Mouse (Mus musculus) spleen, postnatal 4 days (tissue): ENCODE data around the gene Arfgap2.

ENCODE experiments used
- DNase-seq, 2 experiments: peaks; one replicate each; pipeline ENCODE4 v3.0.0; 2022; ENCODE audit warnings: low spot score in 2 of 2

Gene Arfgap2

DNA sequence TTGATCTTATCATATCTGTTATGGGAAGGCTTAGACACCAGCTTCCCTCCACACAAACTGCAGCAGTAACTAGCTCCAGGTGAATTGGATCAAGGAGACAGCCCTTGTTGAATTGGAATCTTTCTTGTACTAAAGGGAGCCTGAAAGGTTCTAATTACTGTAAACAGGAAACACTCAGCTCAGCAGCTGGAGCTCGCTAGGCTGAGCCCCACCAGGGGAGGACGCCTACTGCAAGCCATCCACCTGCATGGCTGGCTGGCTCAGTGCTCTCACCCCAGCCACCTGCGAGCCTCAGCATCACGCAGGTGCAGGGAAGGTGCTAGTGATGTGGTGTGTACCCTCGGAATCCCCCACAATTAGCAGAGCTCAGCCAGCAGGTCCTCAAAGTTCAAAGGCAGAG is 43.9 kb downstream of the Arfgap2 start:
- no peak for DNase-seq

DNA sequence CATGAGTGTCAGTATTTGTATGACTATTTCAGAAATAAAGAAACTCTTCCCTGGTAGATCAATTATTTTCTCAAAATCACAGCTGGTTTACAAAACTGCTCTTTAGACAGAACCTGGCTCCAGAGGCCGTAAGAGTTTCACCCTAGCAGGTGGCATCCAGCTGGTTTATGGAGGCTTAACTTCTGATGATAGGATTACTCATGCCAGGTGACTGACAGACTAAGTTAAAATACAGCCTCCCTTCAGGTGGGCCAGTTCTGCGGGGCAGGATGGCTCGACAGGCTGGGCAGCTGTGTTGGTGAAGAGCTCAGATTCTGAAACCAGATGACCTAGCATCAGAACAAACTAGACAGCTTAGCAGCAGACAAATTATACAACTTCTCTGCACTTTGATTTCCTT is 44.8 kb downstream of the Arfgap2 start:
- DNase-seq: no peak

DNA sequence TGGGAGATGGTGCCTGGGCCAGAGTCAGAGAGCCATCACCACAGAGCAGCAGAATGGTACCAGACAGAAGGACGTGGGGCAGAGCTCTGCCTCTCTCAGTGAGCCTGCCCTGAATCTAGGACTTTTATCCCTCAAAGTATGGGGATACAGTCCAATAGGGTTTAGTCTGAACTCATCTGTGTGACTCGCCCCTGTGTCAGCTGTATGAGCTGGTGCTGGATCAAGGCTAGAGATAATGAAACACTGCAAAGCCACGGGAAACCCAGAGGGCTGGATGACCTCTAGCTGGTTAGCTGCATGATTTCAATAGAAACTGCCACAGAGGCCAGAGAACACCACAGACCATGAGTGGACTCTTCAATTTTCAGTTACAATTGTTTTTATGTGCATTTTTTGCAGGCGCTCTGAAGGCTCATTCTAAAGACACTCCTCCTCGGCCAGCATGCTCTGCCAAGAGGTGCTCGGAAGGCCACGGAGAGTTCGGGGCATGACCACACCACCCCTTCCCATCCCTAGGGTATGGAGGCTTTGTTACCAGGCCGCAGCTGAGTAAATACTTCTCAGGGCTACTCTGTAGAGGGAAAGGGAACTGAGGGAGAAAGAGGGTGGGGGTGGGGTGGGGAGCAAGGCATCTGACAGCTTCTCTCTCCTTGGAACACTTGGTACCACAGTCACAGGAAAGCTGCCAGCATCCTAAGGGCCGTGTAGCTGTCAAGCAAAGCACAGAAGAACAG is 48.0 kb downstream of the Arfgap2 start:
- no peak for DNase-seq

DNA sequence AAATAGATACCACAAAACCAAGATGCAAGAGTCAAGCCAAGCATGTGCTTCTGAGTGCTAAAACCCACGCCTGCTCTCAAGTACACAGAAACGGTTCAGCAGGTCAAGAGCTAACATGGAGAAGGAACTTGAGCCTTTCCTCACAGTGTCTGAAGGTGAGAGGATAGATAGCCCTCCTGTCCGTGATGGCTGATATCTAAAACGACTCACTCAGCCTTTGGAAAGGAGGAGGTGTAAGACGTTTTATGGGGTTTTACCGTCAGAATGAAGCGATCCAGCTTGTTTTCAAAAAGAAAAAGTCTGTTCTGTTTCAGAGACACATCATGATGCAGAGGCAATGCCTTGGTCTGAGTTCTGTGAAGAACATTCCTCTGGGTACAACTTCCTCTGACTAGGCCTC is 49.4 kb downstream of the Arfgap2 start:
- no peak for DNase-seq

DNA sequence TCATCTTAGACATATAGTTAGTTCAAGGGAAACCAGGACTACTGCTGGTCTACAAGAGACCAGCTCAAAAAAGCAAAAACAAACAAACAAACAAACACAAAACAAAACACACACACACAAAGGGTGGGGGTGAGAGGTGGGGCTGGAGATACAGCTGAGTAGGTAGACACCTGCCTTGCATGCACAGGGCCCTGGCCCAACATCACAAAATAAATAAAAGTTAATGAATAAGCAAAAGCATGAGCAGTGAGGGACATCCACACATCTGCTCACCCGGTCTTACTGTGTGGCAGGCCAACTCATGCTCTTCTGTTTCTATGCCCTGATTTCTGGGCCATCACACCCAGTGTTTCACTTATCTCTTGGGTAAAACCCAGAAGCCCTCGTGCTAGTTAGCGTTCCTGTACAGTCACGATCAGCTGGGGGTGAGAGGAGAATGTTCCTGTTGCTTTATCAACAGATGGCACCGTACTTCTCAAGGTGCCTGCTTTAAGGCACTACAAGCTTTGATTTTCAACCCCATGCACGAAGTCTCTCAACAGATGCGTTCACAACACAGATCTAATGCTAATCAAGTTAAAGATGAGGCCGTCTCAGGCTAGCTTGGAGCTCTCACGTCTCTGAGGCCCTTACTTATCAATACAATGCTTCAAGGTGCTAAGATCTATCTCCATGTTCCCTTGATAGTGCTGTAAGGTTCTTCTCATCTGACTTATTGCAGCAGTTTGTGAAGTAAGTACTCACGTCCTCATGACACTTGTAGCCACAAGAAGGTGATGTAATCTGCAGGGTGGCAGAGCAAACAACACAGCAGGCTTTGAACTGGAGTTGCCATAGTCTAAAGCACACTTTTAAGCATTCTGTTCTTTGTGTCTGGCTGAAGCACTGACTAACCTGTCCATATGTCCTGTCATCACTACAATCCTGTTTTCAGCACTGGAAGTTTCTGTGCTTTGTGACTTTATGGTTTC is 56.1 kb downstream of the Arfgap2 start:
- no peak for DNase-seq

DNA sequence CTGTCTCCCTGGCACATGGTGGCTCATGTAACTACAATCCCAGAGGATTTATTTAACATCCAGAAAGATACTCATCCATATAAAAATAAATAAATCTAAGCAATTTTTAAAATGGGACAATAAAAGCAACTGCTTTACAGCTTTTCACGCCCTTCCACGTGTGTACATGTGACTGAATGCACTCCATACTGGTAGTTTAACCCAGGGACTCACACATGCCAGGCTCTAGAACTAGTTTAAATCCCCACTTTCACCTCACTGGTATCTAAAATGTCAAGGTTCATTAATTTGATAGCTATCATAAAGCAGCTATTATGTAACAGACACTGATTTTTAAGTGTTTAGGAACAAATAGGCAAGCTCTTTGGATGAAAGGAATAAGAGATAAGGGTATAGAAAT is 57.1 kb downstream of the Arfgap2 start:
- DNase-seq: no peak

DNA sequence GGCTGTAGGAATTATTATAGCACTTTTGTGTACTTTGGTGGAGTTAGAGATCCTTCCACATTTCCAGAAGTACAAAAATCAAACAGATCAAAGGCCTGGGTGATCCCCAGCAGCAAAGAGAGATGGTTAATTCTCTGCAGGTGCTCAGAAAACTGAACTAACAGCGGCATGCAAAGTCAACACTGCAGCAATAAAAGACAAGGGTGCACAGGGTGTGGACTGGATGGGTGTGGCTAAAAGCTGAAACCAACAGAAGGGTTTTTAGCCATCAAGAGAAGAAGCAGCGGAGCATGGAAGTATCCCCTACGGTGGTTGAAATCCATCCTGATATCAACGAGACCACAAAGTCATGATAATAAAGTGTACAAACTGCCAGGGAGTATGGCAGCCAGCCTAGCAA is 57.7 kb downstream of the Arfgap2 start:
- no peak for DNase-seq

DNA sequence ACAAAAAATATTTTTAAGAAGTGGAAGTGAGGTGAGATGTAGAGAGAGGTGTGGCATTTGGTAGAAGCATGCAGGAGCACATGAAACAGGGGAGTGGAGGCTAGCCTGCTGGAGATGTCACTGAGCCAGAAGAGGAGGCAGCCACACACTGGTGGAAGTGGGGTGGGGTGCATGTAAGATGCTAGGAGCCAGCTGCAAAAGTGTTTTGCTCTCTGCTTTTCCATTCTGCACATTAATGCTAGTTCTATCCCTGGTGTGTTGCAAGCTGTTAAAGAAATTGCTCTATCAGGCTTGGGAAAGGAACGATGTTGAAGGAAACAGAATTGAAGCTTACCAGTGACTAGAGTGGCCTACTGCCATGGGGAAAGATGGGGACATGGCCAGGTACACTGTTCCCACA is 59.6 kb downstream of the Arfgap2 start:
- DNase-seq: no peak

DNA sequence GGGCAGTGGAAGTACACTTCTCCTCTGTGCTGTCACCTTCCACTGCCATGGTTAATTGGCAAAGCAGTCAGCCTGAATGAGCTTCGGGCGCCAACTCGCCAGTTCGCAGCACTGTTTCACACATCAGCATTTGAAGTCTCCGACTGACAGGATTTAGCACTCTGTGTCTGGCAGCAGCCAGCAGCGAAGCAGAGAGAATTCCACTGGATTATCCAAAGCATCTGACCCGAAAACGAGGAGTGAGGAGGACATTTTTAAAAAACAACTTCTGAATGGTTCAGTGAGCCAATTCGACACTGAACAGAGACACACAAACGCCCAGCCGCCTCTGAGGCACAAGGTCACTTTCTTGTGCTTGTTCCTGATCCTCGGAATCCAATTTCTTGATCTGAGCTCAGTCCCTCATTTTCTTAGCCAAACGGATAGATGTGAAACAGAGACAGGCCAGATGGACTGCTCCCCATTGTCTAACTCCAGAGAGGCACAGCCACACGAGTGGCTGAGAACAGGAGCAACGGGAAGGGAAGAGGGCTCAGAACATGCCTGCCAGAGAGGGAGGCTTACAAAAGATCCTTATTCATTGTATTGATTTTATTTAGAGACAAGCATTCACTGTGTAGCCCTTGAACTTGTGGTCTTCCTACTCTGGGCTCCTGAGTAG is 60.1 kb downstream of the Arfgap2 start:
- DNase-seq: no peak
